Mouse (Mus musculus): ENCODE results near the gene Snx30.

- no peak for TF ChIP-seq GATA1 (IDR thresholded peaks at IDR 0.05; ENCODE audit: borderline replicate concordance, low read length)
- TF ChIP-seq FLI1 (IDR thresholded peaks at IDR 0.05; ENCODE audit: low read length) = no peak
Observed at GRCm38 (mm10) chr4:59801489-59801888, 4.2 kb upstream of the Snx30 start, which contains the start of gene Inip.
